Mouse (Mus musculus) intestine, embryonic 15.5 days (tissue): ENCODE data around the gene Serpini2. TPM values are rescaled to one million over a fixed set of nuclear protein-coding genes. Genes with fewer than 3 reads are reported as not detected.

Experiments used
- ATAC-seq: fragments of 200-750 bp; cut with Nextera tagmentation; 2 replicates; pipeline ENCODE4 v1.8.0; 2017; ENCODE audit warnings: moderate TSS enrichment, moderate library complexity
- H3K27ac ChIP-seq: fragments of 300-500 bp; sonication (generic); 2 replicates; pipeline ENCODE4 v1.5.1; 2015; ENCODE audit warnings: mild to moderate bottlenecking, inconsistent platforms
- H3K27me3 ChIP-seq: fragments of 300-500 bp; sonication (generic); replicated peaks from 2 replicates; pipeline ENCODE4 v1.6.1; 2015; ENCODE audit warnings: inconsistent platforms
- H3K36me3 ChIP-seq: fragments of 300-500 bp; sonication (generic); 2 replicates; pipeline ENCODE4 v1.6.1; 2015; ENCODE audit warnings: inconsistent platforms
- H3K4me1 ChIP-seq: fragments of 300-500 bp; sonication (generic); replicated peaks from 2 replicates; pipeline ENCODE4 v1.6.1; 2015; ENCODE audit warnings: inconsistent platforms
- H3K4me2 ChIP-seq: fragments of 300-500 bp; sonication (generic); replicated peaks from 2 replicates; pipeline ENCODE4 v1.6.1; 2015; ENCODE audit warnings: mild to moderate bottlenecking, inconsistent platforms
- H3K4me3 ChIP-seq: fragments of 300-500 bp; sonication (generic); replicated peaks from 2 replicates; pipeline ENCODE4 v1.5.1; 2015; ENCODE audit warnings: inconsistent platforms
- H3K9ac ChIP-seq: fragments of 300-500 bp; sonication (generic); 2 replicates; pipeline ENCODE4 v1.6.1; 2015; ENCODE audit warnings: inconsistent platforms
- H3K9me3 ChIP-seq: fragments of 300-500 bp; sonication (generic); 2 replicates; pipeline ENCODE4 v1.6.1; 2016; ENCODE audit warnings: inconsistent platforms
- WGBS: fragments of 180-500 bp; shearing (Covaris S2); methylation state at CpG from one replicate; pipeline ENCODE4 v1.1.7; 2015; 5-methylcytosine and 5-hydroxymethylcytosine counted together
- polyA plus RNA-seq: library from polyadenylated mRNA; unstranded; fragments of >200 nt; fragmentation: Nextera tagmentation; extraction: Ambion mirVana; gene quantifications from 2 replicates; pipeline ENCODE4 v1.2.1, GENCODE M21; 2015

Gene Serpini2
- polyA plus RNA-seq, 1 experiment from 2014 or later, result 24.2 TPM

GRCm38 (mm10) chr3:75259356-75259755 lies 10.5 kb downstream of the Serpini2 start:
- Histone ChIP-seq H3K27ac (no peak overlapping the region), H3K36me3 (no peaks in the 10 kb centered on the region), H3K27me3 (no peaks in the 10 kb centered on the region), H3K4me1 (no peaks in the 10 kb centered on the region), H3K4me3 (no peak overlapping the region), H3K4me2 (no peak overlapping the region), H3K9me3 (no peaks in the 10 kb centered on the region), H3K9ac (no peak overlapping the region)
- ATAC-seq, result no peak

GRCm38 (mm10) chr3:75219694-75220093 lies 50.2 kb downstream of the Serpini2 start:
- Histone ChIP-seq H3K9me3 (no peaks in the 10 kb centered on the region), H3K36me3 (no peaks in the 10 kb centered on the region), H3K27ac (no peak overlapping the region), H3K4me3 (no peak overlapping the region), H3K9ac (no peak overlapping the region), H3K4me2 (no peak overlapping the region), H3K27me3 (no peaks in the 10 kb centered on the region), H3K4me1 (no peaks in the 10 kb centered on the region)
- no peak for ATAC-seq
- WGBS, result 73% methylated on average over 3 of the region's 3 CpGs

- H3K27ac ChIP-seq, result no peak overlapping the region
- 14% methylated on average over 1 of the region's 1 CpGs for WGBS
- no peaks in the 10 kb centered on the region for H3K27me3 ChIP-seq
- no peaks in the 10 kb centered on the region for H3K9me3 ChIP-seq
- H3K4me2 ChIP-seq, result no peak overlapping the region
- no peaks in the 10 kb centered on the region for H3K36me3 ChIP-seq
- H3K4me3 ChIP-seq, result no peak overlapping the region
- no peaks in the 10 kb centered on the region for H3K4me1 ChIP-seq
- no peak overlapping the region for H3K9ac ChIP-seq
- no peak for ATAC-seq
Measured at GRCm38 (mm10) chr3:75219211-75219610, 50.7 kb downstream of the Serpini2 start.

- 36% methylated on average over 12 of the region's 12 CpGs for WGBS
- 0 out of 2 replicates have a peak, but pooled peaks have one; percentile 53 for ATAC-seq
- H3K27me3 ChIP-seq, result no peaks in the 10 kb centered on the region
- H3K36me3 ChIP-seq, result no peaks in the 10 kb centered on the region
- H3K4me2 ChIP-seq, result no peak overlapping the region
- H3K9me3 ChIP-seq, result no peaks in the 10 kb centered on the region
- no peaks in the 10 kb centered on the region for H3K4me1 ChIP-seq
- no peak overlapping the region for H3K27ac ChIP-seq
- H3K9ac ChIP-seq, result no peak overlapping the region
- no peak overlapping the region for H3K4me3 ChIP-seq
Measured at GRCm38 (mm10) chr3:75202808-75203503, 66.9 kb downstream of the Serpini2 start.

Other genes with a start within 250 kb of the Serpini2 start
- 0.21 and 0.23 TPM in 2 replicates for gene Zbbx, start 105.0 kb downstream of the Serpini2 start, polyA plus RNA-seq
- not detected in 2 replicates for gene Wdr49, start 212.1 kb upstream of the Serpini2 start, polyA plus RNA-seq